Mouse (Mus musculus) small intestine, adult 2 months (tissue): ENCODE data around the gene Sept3.

Source experiments
- CTCF ChIP-seq: fragments of 200-500 bp; IDR thresholded peaks from 2 replicates; pipeline ENCODE4 v1.5.1; 2012; ENCODE audit warnings: low read depth, mild to moderate bottlenecking, control low read depth, inconsistent platforms, low read length, moderate library complexity, mixed read lengths; ENCODE audit not compliant: insufficient replicate concordance, insufficient read length; ENCODE audit errors: extremely low read depth
- POLR2A ChIP-seq: fragments of 200-500 bp; IDR thresholded peaks from 2 replicates; pipeline ENCODE4 v1.6.1; 2012; ENCODE audit warnings: low read depth, mild to moderate bottlenecking, control low read depth, inconsistent platforms, low read length, moderate library complexity

DNA sequence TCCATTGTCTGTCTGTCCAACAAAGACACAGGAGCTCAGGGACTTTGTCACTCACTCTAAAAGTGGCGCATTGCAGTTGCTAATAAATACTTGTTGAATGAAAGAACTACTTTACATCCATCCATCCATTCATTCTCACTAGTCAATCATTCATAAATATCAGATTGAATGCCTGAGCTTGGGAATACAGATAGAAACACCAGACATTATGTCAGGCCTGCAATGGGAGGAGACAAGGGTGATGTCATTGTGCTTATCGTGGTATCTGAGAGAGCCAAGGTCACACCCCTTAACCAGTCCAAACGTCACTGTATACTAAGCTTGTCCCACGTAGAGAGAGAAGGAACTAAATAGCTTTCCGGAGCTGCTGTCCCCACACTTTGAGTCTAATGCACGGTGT lies 22.6 kb upstream of the Sept3 start, which contains the start of gene 1500009C09Rik:
- TF ChIP-seq CTCF (no peak), POLR2A (no peak)
